Mouse (Mus musculus) embryonic stem cell, embryonic (primary cell): ENCODE measurements around the gene Tmem141.

Experiments used
- CTCF ChIA-PET, 4 experiments: fragments of 300-600 bp in 2 of 4; fragments of 350-600 bp in 2 of 4; sonication (Branson Sonifier 250); formaldehyde crosslinking; loops; one replicate each; lab custom pipeline; 2022; ENCODE audit warnings: inconsistent platforms in 2 of 4; lab: Charles Lee
- POLR2A ChIA-PET, 4 experiments: fragments of 300-600 bp in 2 of 4; fragments of 350-600 bp in 2 of 4; sonication (Branson Sonifier 250); formaldehyde crosslinking; loops; one replicate each; lab custom pipeline; 2022; ENCODE audit warnings: antibody characterized with exemption in 4 of 4, inconsistent platforms in 1 of 4; lab: Charles Lee

Tmem141 gene

DNA sequence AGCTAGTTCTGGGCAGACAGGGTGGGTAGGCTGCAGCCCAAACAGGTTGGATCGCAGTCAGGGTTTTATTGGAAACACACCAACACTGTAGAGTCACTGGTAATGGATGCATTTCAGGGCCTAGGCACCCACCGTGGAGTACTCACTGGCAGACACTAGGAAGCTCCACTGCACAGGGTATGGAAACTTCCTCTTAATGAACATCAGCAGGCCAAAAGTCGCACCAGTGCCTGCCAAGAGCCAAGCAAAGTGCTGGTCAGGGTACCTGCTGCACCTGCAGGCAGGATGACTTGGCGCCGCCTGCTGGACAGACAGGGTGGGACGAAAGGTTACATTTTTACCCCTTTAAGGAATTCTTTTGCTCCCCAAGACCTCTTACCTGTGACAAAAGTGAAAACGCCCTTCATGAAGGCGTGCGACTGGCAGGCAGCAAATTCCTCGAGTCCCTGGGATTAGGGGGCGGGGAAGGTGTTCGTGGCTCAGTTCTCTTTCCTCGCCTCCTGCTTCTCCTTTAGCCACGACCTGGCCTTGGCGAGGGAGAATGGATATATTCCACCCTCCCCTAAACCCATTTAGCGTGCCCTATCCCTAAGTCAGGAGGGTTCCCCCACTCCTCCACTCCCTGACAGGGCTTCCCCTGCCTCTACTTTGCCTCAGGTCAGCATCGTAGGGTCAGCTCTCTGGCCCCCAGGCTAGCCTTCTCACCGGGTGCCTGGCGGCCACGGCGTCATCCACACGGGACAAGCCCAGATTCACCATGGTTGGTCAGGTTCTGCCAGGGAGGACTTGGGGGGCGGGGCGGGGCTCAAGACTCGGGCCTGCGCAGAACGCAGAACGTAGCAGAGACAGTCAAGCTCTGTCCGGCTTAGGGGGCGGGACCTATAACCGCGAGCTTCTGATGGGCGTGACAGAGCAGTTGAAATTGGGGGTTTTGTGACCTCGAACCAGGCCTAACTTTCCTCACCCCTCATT, at the start of gene Tmem141:
TSS of gene Tmem141 (minus strand) at position 777 of the 972 bp plus-strand sequence.
- POLR2A ChIA-PET, result interaction anchor here in 2 of 4 experiments (0.6 to 1.4 kb wide), 14 partner anchors 13 to 1014 kb away, joined by 3 to 8 read pairs (median 4); partner anchors contain the start of genes Rabl6 (in 2 of the 2), Arrdc1 (in 1 of the 2), Camsap1 (in 1 of the 2) and Mamdc4 (in 1 of the 2)

DNA sequence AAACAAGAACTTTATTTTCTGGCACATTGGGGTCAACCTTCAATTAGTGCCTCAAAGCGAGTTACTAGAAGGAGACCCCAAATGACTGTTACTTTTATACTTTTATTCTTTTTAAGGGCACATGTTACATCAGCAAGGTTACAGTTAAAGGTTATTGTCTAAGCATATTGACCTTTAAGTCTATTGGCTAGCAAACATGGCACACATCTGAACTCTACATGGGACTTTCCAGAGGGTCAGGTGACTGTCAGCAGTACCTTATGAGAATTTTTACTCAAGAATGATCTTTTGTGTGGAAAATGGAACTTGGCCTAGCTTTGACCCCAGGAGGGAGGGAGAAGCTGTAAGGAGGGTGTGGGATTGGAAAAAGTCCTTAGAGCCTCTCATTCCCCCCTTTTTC, 44.7 kb upstream of the Tmem141 start:
- POLR2A ChIA-PET, result interaction anchor here in 1 of 4 experiments (0.6 kb wide), 1 partner anchor 116 kb away, joined by 3 read pairs; no protein-coding TSS in a partner anchor
- CTCF ChIA-PET, result interaction anchor here in 1 of 4 experiments (0.6 kb wide), 1 partner anchor 713 kb away, joined by 4 read pairs; no protein-coding TSS in a partner anchor

More for the DNA sequence above, at the start of gene Tmem141:
- CTCF ChIA-PET, result interaction anchor here (0.6 to 1.2 kb wide), 17 partner anchors 9 to 433 kb away, joined by 3 to 8 read pairs (median 4); partner anchors contain the start of genes Ajm1 (in 3 of the 4), Edf1 (in 2 of the 4), Abca2 (in 1 of the 4) and Lcn8 (in 1 of the 4)

DNA sequence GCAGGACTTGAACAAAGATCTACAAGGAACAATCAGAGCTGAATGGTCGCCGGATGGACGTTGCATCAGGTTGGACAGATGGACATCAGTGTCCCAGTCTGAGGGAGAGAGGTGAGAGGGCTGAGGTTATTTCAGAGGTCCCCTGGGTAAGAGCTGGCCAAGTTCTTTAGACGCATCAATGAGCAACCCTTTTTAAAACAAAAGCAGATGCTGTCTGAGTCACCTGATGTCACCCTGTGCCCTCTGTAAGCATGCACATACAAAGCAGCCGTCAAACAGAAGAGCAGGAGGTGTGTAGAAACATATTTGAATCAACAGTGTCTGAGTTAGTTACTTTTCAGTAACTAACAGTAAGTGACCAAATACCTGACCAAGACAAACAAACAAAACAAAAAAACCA, 42.3 kb upstream of the Tmem141 start:
- CTCF ChIA-PET, result interaction anchor here in 2 of 4 experiments (0.6 to 2.5 kb wide), 6 partner anchors 30 to 324 kb away, joined by 3 to 5 read pairs (median 4); no protein-coding TSS in a partner anchor
- POLR2A ChIA-PET, result no interaction called here

DNA sequence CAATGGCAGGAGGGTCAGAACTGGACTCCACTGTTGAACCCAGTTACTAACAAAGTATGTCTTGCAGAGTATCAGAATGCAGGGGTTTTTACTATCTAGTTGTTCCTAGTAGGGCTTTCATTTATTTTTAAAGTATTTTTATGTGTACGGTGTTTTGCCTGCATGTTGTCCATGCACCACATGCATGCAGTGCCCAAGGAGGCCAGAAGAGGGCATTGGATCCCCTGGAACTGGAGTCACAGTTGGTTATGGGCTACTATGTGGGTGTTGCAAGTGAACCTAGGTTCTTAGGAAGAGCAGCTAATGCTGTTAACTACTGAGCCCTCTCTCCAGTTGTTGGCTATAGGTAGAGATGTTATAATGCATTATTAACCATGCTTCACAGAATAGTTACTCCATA, 41.7 kb upstream of the Tmem141 start:
- POLR2A ChIA-PET, result no interaction called here
- CTCF ChIA-PET, result interaction anchor here in 3 of 4 experiments (0.6 to 2.5 kb wide), 8 partner anchors 31 to 324 kb away, joined by 3 to 5 read pairs (median 4); no protein-coding TSS in a partner anchor

DNA sequence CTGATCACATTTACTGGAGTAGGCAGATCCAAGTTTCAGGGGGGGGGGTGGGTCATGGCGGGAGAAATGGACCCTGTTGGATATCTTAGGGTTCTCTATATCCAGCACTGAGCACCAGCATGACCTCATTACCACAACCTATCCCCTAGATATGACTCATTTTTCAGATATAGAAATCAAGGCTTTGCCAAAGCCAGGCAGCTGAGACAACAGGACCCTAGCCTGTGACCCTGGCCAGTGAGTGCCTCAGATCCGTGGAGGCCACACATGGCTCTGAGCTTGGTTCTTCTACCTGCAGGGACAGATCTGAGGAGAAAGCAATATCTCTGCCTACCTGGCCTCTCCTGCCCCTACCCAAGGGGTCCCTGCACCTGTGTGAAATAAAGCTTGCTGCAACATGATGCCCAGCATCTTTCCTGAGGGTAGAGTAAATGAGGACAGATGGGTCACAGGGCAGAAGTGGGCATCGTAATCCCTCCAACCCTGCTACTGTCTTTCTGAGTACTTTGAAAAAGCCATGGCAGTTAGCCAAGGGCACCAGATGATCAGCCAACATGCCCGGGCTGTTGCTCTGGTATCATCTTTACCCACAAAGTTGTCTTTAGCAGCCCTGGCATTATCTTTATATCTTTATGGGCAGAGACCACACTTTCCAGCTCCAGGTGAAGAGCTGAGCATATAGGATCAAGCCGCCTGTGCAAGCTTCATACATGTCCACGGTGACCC, 39.6 kb upstream of the Tmem141 start:
- ChIA-PET CTCF (interaction anchor here in 1 of 4 experiments (1.1 to 2.5 kb wide), 3 partner anchors 33 to 175 kb away, joined by 3 to 5 read pairs (median 4); no protein-coding TSS in a partner anchor), POLR2A (no interaction called here)

DNA sequence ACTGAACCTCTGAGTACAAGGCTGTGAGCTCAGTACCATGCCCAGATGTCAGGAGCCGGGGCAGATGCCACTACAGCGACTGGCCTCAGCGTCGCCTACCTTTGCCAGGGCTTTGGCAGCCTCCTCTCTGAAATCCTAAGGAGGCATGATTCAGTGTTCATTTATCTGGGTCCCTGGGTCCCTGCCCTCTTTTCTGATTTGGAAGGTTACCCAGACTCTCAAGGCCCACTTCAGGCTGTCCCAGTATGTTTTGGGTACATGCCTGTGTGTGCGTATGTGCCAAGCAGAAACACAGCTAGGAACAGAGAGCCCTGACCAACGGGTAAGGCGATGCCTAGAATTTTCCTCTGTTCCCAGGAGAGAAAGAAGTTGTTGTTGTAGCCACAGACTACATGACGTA, 38.5 kb upstream of the Tmem141 start:
- CTCF ChIA-PET, result no interaction called here
- POLR2A ChIA-PET, result no interaction called here

DNA sequence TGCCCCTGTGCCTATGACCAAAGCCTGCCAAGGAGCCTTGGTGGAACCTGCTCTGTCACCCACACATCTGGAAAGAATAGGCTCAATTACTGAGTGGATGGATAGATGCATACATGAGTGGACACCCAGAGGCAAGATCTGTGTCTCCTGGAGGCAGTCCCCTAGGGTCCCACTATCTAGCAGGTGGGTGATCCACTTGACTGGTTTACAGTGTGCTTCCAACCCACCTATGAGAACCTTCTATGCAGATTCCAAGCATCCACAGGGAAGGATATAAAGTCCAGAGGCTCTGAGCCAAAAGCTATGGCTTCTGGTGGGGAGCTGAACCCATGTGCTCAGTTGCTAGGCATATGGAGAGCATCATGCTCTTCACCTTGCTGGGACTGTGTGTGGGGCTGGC, 35.8 kb upstream of the Tmem141 start, which contains the start of gene Lcn5:
TSS of gene Lcn5 (plus strand) at position 301 of the 400 bp plus-strand sequence.
- POLR2A ChIA-PET, result no interaction called here
- CTCF ChIA-PET, result interaction anchor here in 1 of 4 experiments (0.6 kb wide), 1 partner anchor 25 kb away, joined by 6 read pairs; no protein-coding TSS in a partner anchor

DNA sequence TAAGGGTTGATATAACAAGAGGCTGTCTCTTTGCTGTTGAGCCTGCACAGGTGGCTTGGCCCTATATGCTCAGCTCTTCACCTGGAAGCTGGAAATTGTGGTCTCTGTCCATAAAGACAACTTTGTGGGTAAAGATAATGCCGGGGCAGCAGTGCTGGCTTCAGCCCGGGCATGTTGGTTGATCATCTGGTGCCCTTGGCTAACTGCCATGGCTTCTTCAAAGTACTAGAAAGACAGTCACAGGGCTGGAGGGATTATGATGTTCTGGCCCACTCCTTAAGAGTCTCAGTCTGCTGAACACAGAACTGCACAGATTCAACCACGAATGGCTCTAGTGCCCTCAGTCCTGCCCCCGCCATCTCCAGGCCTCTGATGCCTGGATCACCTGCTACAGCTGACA, 35.4 kb upstream of the Tmem141 start:
- ChIA-PET CTCF (interaction anchor here in 1 of 4 experiments (0.6 kb wide), 1 partner anchor 24 kb away, joined by 6 read pairs; no protein-coding TSS in a partner anchor), POLR2A (interaction anchor here in 1 of 4 experiments (0.9 kb wide), 1 partner anchor 149 kb away, joined by 3 read pairs; no protein-coding TSS in a partner anchor)

DNA sequence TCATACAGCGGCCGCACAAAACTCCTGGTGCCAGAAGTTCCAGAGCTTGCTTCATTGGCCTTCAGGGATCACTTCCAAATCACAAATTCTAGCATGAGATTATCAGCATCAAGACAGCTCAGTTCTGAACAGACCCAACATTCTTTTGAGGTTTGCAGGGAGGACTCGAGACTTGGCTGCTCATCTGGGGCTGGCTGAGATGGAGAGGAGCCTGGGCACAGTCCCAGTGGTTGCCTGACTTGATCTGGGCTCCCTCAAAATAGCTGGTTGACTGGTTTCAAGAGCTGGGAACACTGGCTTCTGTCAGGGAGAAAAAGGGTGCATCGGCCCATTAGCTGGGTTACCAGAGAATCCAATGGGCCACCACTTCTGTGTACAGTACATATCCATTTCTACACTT, 34.9 kb upstream of the Tmem141 start:
- ChIA-PET POLR2A (interaction anchor here in 1 of 4 experiments (0.9 kb wide), 1 partner anchor 150 kb away, joined by 3 read pairs; no protein-coding TSS in a partner anchor), CTCF (interaction anchor here in 1 of 4 experiments (0.6 kb wide), 1 partner anchor 16 kb away, joined by 3 read pairs; no protein-coding TSS in a partner anchor)

DNA sequence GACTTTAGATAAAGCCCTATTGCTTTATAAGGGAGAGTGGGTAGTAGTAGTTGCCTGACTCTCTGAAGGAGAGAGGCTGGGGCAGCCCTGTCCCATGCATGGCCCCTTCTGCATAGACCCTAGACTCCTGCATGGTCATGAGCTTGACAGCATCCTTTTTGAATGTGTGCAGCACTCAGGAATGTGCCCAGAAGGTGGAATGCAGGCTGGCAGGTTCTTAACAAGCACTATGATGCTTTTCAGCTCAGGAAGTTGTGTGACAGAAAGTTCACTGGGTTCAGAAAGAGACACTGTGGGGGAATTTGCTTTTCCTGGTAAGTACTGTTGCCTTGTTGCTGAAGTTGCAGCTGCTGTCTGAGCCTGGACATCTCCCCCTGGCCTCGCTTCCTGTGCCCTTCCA, 32.7 kb upstream of the Tmem141 start:
- ChIA-PET POLR2A (no interaction called here), CTCF (no interaction called here)

DNA sequence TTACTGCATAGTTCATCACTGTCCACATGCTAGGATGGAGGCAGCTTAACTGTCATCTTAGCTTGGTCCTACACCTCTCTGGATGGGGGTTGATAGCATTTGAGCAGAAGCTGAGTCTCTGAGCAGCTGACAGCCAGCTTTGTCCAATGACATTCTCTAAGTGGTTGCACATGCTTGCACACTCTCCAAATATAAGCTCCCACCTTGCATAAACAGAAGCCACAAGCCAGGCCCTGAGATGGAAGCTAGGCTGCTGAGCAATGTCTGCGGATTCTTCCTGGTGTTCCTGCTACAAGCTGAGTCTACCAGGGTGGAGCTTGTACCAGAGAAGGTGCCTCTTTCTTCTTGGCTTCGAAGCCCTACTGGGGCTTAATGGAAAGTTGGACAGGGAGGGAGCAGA, 31.1 kb upstream of the Tmem141 start, which contains the start of gene Lcn8:
TSS of gene Lcn8 (plus strand) at position 219 of the 400 bp plus-strand sequence.
- ChIA-PET CTCF (interaction anchor here in 3 of 4 experiments (0.5 to 1.5 kb wide), 3 partner anchors 31 to 279 kb away, joined by 4 read pairs; partner anchors contain the start of gene Tmem141 (in 1 of the 3)), POLR2A (interaction anchor here in 1 of 4 experiments (0.6 kb wide), 1 partner anchor 25 kb away, joined by 4 read pairs; the partner anchor contains the start of gene Fcna)

DNA sequence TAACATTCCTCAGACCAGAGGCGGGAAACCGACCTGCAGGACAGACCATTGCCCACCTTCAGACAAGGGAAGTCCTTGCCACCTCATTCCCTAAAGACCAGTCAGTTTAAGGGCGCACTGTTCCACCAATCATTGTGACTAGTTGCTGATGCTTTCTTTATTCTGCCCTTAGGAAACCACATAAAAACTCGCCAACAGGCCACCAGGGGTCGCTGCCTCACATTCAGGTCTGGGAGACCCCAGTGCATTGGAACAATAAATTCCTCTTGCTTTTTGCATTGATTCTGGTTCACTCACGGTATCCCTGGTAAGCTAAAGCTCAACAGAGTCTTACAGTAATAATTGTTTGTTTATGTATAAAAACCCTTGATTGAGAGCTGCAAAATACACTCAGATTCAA, 18.1 kb upstream of the Tmem141 start:
- ChIA-PET CTCF (interaction anchor here (0.6 to 1.1 kb wide), 5 partner anchors 9 to 1312 kb away, joined by 3 to 6 read pairs (median 3); partner anchors contain the start of genes Ajm1 (in 1 of the 4) and Fcna (in 1 of the 4)), POLR2A (interaction anchor here in 1 of 4 experiments (0.6 kb wide), 1 partner anchor 86 kb away, joined by 6 read pairs; no protein-coding TSS in a partner anchor)

DNA sequence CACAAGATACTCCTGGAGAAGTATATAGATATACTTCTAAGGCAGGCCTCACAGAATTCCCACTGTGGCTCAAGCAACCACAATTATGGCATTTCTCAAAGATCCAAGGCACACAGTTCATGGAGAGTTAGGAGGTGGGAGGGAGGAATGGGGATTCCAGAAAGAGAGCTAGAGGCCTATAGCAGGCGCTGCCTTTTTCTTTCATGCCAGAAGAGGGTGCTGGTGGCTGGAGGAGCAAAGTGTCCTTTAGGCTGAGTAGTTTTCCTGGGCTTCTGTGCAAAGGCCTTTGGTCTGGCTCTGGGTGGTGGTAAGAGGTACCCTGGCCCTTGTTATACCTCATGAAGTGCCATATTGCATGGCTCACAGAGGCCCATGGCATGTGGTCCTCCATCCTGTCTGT, 12.2 kb upstream of the Tmem141 start:
- ChIA-PET CTCF (interaction anchor here in 3 of 4 experiments (0.6 to 1.3 kb wide), 4 partner anchors 12 to 464 kb away, joined by 3 read pairs; partner anchors contain the start of gene Tmem141 (in 1 of the 3)), POLR2A (interaction anchor here in 1 of 4 experiments (0.7 kb wide), 1 partner anchor 46 kb away, joined by 3 read pairs; no protein-coding TSS in a partner anchor)

DNA sequence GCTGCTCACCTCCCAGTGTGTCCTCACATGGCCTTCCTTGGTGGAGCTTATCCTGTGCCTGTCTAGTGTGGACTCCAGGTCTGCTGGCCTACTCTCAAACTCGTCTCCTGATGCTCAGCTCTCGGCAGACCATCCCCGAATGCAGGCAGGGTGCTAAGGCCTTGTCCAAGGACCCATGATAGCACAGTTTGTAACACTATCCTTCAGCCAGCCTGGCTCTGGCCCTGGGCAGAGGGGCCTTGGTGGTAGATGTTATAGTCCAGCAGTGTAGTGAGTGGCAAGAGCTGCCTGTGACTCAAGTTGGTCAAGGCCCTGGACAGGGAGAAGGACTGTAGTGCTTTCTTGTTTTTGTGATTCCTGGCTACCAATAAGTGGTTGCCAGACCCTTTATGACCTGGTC, 11.8 kb upstream of the Tmem141 start:
- ChIA-PET CTCF (interaction anchor here in 3 of 4 experiments (0.6 to 1.3 kb wide), 5 partner anchors 12 to 464 kb away, joined by 3 to 6 read pairs (median 3); partner anchors contain the start of genes Lcn5 (in 1 of the 3) and Tmem141 (in 1 of the 3)), POLR2A (interaction anchor here in 2 of 4 experiments (0.6 to 0.7 kb wide), 2 partner anchors 46 to 59 kb away, joined by 3 to 5 read pairs; no protein-coding TSS in a partner anchor)

DNA sequence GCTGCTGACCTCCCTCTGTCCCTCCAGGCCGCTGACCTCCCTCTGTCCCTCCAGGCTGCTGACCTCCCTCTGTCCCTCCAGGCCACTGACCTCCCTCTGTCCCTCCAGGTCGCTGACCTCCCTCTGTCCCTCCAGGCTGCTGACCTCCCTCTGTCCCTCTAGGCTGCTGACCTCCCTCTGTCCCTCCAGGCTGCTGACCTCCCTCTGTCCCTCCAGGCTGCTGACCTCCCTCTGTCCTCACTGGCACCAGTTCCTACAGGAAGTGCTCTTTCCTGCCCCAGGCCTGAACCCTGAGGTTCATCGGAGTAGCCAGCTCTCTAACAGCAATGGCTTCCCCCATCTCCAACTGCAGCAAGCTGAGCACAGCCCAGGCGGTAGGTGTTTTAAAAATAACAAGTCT, 6.9 kb upstream of the Tmem141 start:
- CTCF ChIA-PET, result interaction anchor here in 1 of 4 experiments (0.9 to 1.2 kb wide), 2 partner anchors 11 to 37 kb away, joined by 3 read pairs; no protein-coding TSS in a partner anchor
- POLR2A ChIA-PET, result no interaction called here

DNA sequence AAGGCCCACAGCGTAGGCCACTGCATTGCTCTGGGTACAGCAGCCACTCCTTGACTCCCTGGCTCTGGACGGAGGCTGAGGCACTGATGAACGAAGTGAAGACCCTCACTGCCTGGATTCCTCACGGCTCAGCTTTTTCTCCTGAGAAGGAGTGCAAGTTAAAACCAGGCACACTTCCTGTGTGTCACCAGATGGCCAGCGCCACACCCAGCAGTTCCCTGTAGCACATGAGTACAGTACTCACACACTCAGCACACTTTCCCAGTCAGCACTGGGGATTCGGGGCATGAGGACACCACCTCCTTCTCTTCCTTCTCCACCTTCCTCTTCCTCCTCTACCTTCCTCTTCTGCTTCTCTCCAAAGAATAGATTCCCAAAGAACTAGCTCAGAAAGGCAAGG, 6.0 kb upstream of the Tmem141 start, which contains the start of gene Fcna:
TSS of gene Fcna (minus strand) at position 220 of the 400 bp plus-strand sequence.
- POLR2A ChIA-PET, result interaction anchor here in 1 of 4 experiments (1.1 kb wide), 1 partner anchor 25 kb away, joined by 4 read pairs; the partner anchor contains the start of gene Lcn8
- CTCF ChIA-PET, result interaction anchor here in 3 of 4 experiments (0.5 to 0.9 kb wide), 6 partner anchors 12 to 625 kb away, joined by 3 to 12 read pairs (median 5); no protein-coding TSS in a partner anchor

DNA sequence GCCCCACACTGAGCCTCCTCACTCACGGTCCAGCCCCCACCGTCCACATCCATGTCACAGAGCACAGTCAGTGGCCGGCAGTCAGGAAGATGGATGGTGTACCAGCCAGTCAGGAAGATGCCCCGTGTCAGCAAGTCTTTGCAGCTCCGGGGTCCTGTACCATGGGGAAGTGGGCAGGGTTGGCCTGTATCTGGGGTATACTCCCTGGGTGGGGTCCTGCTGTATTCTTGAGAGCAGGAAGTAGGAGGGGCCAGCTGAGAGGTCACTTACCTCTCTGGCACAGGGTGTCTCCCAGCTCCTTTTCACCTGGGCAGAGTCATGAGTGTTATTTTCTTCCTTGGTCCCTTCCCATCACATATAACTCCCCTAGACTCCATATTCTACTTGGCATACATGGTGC, 4.2 kb upstream of the Tmem141 start:
- ChIA-PET POLR2A (interaction anchor here in 1 of 4 experiments (0.8 kb wide), 1 partner anchor 14 kb away, joined by 4 read pairs; no protein-coding TSS in a partner anchor), CTCF (no interaction called here)
